Mouse (Mus musculus) thymus, adult 2 months (tissue): ENCODE data around the gene Ebf1.

Experiments used
- CTCF ChIP-seq: fragments of 200-500 bp; IDR thresholded peaks from 2 replicates; pipeline ENCODE4 v1.5.1; 2012; ENCODE audit warnings: mild to moderate bottlenecking, control low read depth, low read length, moderate library complexity, borderline replicate concordance; ENCODE audit not compliant: control insufficient read depth, poor library complexity, insufficient read depth; ENCODE audit errors: extremely low read depth
- POLR2A ChIP-seq: fragments of 200-500 bp; IDR thresholded peaks from 2 replicates; pipeline ENCODE4 v1.6.1; 2012; ENCODE audit warnings: mild to moderate bottlenecking, low read length, control low read depth, moderate library complexity; ENCODE audit not compliant: control insufficient read depth, poor library complexity, insufficient read depth; ENCODE audit errors: extremely low read depth

GRCm38 (mm10) chr11:44608646-44609045, 8.5 kb upstream of the Ebf1 start:
- no peak for TF ChIP-seq CTCF
- TF ChIP-seq POLR2A, result no peak
